Mouse (Mus musculus): ENCODE data around the gene Trpm3.

Gene Trpm3

GRCm38 (mm10) chr19:22754498-22754897 is 615.7 kb downstream of the Trpm3 start:
- DNase-seq (ENCODE audit: low spot score) = no peak

DNA sequence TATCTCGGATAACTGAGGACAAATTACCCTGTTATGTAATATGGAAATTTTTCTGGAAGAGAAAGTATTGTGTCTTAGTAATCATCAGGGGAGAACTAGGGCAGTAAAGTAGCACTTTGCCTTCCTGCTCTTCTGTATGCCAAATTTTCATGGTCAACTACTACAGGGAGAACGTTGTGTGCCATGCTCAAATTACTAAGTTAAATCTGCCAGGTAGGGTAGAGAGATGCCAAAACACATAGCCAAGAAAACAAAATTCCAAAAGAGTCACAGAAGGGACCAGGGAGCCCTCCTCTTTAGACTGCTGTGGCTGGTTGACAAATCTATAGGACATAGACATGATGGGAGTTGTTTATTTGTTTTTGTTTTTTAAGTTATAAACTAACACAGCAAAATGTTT is 619.6 kb downstream of the Trpm3 start:
- DNase-seq (ENCODE audit: low spot score) = no peak

GRCm38 (mm10) chr19:22768242-22768641 is 629.4 kb downstream of the Trpm3 start:
- no peak for DNase-seq (ENCODE audit: low spot score)

DNA sequence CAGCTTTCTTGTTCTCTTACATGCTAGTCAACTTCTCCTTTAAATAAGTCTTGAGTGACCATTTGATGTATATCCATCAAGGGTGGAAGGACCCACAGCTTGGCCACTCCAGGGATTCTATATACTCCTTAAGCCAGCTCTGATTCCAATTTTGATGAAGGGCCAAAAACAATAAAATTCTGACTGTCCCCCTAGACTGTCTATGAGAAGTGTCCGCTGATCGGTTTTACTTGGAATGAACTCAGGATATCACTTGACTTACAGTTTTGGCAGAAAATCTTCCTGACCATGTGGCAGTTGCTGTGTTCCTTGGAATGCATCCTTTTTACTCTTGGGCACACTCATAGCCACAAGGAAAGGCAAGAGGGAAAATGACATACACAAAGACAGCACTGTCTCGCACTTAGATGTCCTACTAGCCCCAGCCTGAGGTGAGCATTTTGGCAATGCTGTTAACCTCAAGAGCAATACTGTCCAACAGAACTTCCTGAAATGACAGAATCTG is 636.4 kb downstream of the Trpm3 start:
- no peak for DNase-seq (ENCODE audit: low spot score)

DNA sequence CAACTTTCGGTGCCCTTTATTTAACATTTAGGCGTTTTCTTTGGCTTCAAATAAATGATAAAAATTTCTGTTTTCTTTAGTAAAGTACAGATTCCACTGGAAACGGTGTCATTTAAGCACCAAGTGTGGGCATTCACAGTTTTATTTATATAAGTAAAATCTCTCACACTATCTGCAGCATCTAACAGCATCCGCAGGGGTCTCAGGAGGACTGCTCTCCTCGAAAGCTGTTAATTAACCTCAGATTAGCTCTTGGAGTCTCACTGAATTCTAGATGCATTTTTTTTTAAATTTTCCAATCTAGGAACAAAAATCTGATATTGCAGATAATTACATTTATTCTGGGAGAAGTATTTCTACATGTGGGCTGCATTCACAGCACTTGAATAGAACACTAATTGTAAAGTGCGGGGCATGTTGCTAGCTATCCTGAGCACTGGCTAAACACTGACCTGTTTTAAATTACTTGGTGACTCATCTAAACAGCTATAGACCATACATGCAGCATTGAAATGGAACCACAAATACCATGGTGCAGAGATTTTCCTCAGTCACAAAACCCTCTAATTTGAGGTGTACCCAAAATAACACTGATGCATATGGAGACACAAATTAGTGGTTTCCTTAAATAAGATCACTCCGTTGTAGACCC is 641.5 kb downstream of the Trpm3 start:
- no peak for DNase-seq (ENCODE audit: low spot score)

- no peak for DNase-seq (ENCODE audit: low spot score)
Observed at GRCm38 (mm10) chr19:22781579-22781978, 642.7 kb downstream of the Trpm3 start.

- no peak for DNase-seq (ENCODE audit: low spot score)
Observed at GRCm38 (mm10) chr19:22783745-22784144, 644.9 kb downstream of the Trpm3 start.

DNA sequence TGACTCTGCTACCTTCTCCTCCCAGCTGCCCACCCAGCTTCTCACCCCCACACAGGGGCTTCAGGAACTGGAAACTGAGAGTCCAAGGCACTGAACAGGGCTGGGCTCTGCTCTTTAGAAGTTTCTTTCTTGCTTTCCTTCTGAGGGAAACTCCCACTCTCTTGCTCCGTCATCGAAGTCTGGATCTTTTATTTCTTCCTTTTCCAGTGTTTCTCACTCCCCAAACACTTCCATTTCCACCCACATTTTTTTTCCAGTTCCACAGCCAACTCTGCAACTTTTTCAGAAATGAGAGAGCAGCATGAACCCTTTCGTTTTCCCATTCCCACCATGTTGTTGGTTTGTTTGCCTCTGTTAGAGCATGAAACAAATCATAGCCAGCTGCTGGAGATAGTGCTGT is 650.9 kb downstream of the Trpm3 start:
- no peak for DNase-seq (ENCODE audit: low spot score)

DNA sequence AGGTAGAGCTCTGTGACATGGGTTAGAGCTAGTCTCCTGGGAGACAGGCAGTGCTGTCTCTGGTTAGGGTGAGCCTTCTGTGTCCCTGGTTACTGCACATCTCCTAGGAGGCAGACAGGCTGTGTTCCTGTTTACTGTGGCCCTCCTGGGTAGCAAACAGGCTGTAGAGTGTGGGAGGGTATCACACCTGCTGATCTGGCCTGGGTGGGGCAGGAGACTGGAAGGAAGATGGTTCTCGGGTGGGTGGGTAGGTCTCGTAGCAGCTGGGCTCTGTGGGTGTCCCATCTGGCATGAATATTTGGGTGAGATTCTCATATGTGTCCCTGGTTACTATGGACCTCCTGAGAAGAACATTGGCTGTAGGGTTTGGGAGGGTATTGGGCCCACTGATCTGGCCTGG is 658.1 kb downstream of the Trpm3 start:
- DNase-seq (ENCODE audit: low spot score) = no peak

DNA sequence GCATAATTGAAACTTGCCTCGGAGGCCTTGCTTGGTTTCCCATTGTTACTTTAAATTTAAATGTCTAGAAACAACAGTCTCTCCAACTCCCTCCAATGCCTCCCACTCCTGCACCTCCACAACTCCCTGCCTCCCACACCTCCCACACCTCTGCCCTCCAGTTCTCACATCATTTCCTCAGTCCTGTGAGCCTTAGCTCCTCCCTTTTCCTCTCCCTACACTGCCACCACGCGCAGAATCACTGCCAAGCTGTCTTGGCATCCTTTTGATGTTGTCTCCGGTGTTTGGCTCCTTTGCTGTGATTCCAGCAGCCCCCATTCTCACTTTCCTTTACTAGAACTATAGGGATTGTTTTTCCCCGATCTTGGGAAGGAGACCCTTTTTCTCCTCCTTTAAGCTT is 661.6 kb downstream of the Trpm3 start:
- DNase-seq (ENCODE audit: low spot score) = no peak

DNA sequence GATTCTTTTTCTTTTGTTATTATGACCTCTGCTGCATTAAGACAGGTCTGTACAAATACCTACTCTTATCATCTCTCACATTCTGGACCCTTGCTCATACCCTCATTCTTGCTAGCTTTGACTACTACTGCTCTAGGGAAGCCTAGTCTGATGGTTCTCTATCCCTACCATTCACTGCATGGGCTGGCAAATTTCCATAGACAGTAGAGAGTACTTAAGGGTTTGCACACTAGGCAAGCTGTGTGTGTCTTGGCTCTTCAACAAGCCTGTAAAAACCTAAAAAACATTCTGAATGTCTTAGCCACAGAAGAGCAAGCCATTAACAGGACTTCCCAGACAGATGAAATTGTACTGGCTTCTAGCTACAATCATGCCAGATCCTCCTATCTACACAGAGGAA is 664.5 kb downstream of the Trpm3 start:
- DNase-seq (ENCODE audit: low spot score) = no peak

GRCm38 (mm10) chr19:22804311-22804710 is 665.5 kb downstream of the Trpm3 start:
- DNase-seq (ENCODE audit: low spot score) = no peak

GRCm38 (mm10) chr19:22810247-22810646 is 671.4 kb downstream of the Trpm3 start:
- no peak for DNase-seq (ENCODE audit: low spot score)

- DNase-seq (ENCODE audit: low spot score) = no peak
Observed at GRCm38 (mm10) chr19:22821741-22822140, 682.9 kb downstream of the Trpm3 start.

DNA sequence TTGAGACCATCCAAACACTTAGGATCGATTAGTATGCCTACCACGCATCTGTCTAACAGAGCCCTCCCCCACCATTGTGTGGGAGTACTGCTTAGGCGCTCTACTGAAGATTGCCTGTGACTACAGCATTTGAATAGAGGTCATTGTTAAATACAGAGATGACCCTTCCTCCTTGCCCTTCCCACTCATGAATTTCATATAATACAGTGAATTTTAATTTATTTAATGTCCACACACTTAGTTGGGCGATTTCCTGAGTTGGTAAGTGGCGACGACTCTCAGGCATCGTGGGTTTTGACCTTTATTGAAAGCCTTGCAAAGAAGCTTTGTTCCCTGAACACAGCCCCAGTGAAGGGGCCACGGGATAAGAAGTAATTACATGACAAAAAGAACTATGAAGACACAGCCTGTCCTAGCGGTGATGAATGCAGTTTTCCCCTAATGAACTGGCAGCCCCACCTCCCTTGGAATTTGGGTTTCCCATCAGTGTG is 684.7 kb downstream of the Trpm3 start:
- no peak for DNase-seq (ENCODE audit: low spot score)

- DNase-seq (ENCODE audit: low spot score) = no peak
Observed at GRCm38 (mm10) chr19:22825812-22826211, 687.0 kb downstream of the Trpm3 start.

DNA sequence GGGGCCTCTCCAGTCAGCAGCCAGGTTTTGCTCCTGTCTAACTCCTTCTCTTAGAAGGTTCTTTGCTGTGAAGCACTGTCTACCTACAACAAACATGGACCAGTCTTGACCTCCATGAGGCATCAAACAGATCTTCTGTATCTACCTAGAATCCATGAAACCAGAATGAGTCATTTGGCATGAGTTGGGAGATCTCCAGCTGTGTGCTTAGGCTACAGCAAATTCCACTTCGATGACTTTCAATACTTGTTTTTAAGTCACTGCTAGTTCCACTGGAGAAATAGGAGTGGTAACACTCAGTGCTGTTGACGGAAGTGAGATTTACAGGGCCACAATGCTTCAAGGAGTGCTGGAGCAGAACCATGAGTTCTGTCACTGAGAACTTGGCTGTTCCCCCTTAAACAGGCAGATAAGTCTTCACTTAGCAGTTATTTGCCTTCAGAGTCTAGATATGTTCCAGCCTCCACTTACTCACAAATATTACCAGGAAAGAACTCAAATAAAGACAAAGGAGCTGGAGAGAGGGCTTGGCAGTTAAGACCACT is 689.4 kb downstream of the Trpm3 start:
- no peak for DNase-seq (ENCODE audit: low spot score)

GRCm38 (mm10) chr19:22841081-22842040 is 702.5 kb downstream of the Trpm3 start:
- no peak for DNase-seq (ENCODE audit: low spot score)

DNA sequence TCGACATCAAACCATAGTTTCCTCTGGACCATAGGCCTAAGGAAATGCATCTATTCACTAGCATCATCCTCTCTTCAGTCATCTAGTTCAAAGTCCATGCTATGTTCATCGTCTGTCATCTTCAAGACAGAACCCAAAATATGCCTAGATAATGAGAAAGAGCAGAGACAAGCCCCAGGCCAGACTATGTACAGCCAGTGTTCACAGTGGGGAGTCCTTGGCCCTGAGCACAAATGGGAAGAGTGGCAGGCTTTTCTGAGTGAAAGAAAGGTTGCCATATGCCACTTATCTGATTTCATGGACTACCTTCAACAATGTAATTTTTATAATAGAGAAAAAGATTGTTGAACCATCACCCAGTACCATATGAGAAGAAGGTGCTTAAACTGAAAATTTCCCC is 703.9 kb downstream of the Trpm3 start:
- no peak for DNase-seq (ENCODE audit: low spot score)

DNA sequence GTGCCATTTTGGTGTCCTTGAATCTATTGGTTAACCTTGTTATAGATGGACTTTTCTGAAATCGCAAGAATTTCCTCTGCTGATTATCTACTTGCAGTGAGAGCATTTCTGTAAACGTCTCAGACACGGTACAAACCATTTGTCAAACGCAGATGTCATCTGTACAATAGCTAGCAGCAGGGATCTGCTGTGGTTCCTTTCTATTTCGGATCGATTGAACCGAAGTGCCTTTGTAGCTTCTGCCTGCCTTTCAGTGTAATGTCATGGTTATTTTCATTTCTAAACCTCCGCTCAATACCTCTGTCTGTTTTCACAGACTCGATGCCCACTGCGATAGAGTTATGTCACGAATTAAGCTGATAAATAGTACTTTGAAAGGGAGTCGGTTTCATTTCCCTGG is 708.9 kb downstream of the Trpm3 start:
- no peak for DNase-seq (ENCODE audit: low spot score)

DNA sequence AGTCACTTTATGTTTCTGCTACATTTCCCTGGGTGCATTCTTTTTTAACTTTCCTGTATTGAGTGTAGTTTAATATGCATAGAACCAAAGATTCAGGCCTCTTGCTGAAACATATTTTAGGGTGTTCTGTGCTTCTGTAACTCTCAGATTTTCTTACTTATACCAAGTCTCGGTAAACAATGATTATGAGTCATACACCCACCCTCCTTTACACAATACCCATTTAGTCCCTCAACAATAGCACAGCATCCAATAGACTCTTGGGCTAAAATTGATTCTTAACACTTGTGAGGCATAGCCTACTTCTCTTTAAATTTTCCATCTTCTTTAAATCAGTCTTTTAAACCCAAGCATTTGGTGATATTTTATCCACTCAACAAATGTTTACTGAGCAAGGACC is 709.4 kb downstream of the Trpm3 start:
- no peak for DNase-seq (ENCODE audit: low spot score)

DNA sequence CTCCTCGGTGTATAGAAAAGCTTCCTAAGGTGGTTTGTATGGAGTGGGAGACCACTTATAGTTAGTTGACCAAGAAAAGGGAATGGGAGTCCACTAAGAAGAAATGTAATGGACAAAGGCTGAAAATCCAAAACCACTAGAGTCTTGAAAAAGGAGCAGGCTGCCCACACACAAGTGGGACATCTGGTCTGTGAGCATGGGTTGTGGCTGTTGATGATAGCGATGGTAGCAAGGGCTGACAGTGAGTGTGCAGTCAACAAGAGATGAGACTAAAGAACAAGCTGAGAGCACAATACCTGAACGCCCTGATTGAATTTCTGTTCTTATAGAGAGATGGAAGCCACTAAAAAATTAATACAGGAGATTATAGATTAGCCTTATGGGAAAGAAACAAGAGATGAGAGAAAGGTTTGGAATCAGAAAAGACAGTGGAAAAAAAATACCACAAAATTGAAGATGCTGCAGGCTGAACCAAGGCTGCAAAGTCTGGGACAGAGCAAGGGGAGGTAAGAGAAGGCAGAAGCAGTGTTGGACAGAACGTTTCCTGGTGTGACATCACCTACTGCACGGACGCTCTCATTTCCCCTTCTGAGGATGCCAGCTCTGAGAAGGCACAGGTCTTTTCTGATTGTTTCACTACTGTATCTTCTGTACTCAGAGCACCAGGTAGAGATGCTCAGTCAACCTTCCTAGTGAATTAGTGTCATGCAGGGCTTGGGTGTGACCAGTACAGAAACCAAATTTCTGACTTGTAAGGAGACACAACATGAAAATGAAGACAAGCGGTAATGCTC is 710.1 kb downstream of the Trpm3 start:
- no peak for DNase-seq (ENCODE audit: low spot score)

Measured in urinary bladder, postnatal 14 days (tissue).